Mouse (Mus musculus) MEL (cell line): ENCODE results near the gene Mia3.

ENCODE experiments used
- CHD1 ChIP-seq: IDR thresholded peaks from 2 replicates; pipeline ENCODE4 v1.6.1; 2012; ENCODE audit warnings: low read depth, mild to moderate bottlenecking, inconsistent platforms, low read length, improper control_type of control experiment
- CHD2 ChIP-seq: IDR thresholded peaks from 2 replicates; pipeline ENCODE4 v1.6.1; 2011; ENCODE audit warnings: low read length, improper control_type of control experiment
- CTCF ChIP-seq, 3 experiments: IDR thresholded peaks in 2 of 3; conservative IDR thresholded peaks in 1 of 3; 2 replicates each; pipeline ENCODE4 v1.5.1; 2011 to 2012; ENCODE audit warnings: low read length in 3 of 3, low read depth in 2 of 3, mild to moderate bottlenecking in 2 of 3, improper control_type of control experiment in 1 of 3, inconsistent platforms in 1 of 3, mixed read lengths in 1 of 3, moderate library complexity in 1 of 3; ENCODE audit not compliant: control insufficient read depth in 1 of 3, insufficient read depth in 1 of 3, poor library complexity in 1 of 3, severe bottlenecking in 1 of 3
- ETS1 ChIP-seq: IDR thresholded peaks from 2 replicates; pipeline ENCODE4 v1.6.1; 2012; ENCODE audit warnings: low read depth, mild to moderate bottlenecking, inconsistent platforms, low read length, improper control_type of control experiment, moderate library complexity
- MAFK ChIP-seq: IDR thresholded peaks from 2 replicates; pipeline ENCODE4 v1.6.1; 2011; ENCODE audit warnings: low read depth, mild to moderate bottlenecking, low read length, improper control_type of control experiment, borderline replicate concordance
- NELFE ChIP-seq: IDR thresholded peaks from 2 replicates; pipeline ENCODE4 v1.6.1; 2011; ENCODE audit warnings: low read depth, low read length, improper control_type of control experiment
- NRF1 ChIP-seq: IDR thresholded peaks from 2 replicates; pipeline ENCODE4 v1.6.1; 2014; ENCODE audit warnings: low read depth, mild to moderate bottlenecking, inconsistent platforms, low read length, improper control_type of control experiment, moderate library complexity; ENCODE audit not compliant: poor library complexity, insufficient read depth, severe bottlenecking
- TCF12 ChIP-seq: IDR thresholded peaks from 2 replicates; pipeline ENCODE4 v1.6.1; 2014; ENCODE audit warnings: low read depth, mild to moderate bottlenecking, inconsistent platforms, low read length, improper control_type of control experiment, moderate library complexity

DNA sequence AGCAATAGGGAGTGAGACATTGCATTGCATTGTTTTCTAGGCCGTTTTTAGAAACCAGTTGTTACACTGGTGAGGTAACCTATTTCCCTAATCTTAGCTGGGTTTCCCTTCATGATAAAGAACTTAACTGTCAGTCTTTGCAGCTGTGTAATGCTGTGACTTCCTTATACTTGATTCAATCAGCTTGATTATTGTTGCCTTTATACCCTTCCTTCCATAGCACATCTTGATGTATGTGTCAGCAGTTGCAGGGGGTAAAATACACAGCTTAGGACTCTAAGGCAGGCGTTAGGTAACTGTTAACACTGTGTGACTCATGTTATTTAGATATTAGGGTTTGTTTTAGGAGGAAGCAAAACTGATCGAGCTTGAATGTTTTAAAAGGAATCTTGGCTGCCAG, 48.6 kb downstream of the Mia3 start:
- TF ChIP-seq TCF12 (peak; percentile 80), CHD2 (no peak), CHD1 (no peak), NRF1 (no peak), CTCF (IDR thresholded peaks at IDR 0.05 in 2 of 3, conservative IDR thresholded peaks at IDR 0.05 in 1 of 3; ENCODE audit: control insufficient read depth in 1 of 3, insufficient read depth in 1 of 3, low read depth in 2 of 3, low read length in 3 of 3, poor library complexity in 1 of 3, severe bottlenecking in 1 of 3) (no peak), MAFK (no peak), ETS1 (peak; percentile 99), NELFE (no peak)
